Mouse (Mus musculus) lung, adult 18-20 months (tissue): Measurements from ENCODE around the gene Slc35e4.
A peak's percentile ranks its signal among the peaks of the same experiment; 100 is the strongest.
"Not testable (repeated sequence)": the region's sequence is repeated elsewhere in the genome, so short reads cannot be mapped to it uniquely, and the experiment has no call there.

Experiments used
- DNase-seq, 2 experiments: peaks; one replicate each; pipeline ENCODE4 v3.0.0; 2022; ENCODE audit warnings: mixed read lengths in 2 of 2

The Slc35e4 gene

DNA sequence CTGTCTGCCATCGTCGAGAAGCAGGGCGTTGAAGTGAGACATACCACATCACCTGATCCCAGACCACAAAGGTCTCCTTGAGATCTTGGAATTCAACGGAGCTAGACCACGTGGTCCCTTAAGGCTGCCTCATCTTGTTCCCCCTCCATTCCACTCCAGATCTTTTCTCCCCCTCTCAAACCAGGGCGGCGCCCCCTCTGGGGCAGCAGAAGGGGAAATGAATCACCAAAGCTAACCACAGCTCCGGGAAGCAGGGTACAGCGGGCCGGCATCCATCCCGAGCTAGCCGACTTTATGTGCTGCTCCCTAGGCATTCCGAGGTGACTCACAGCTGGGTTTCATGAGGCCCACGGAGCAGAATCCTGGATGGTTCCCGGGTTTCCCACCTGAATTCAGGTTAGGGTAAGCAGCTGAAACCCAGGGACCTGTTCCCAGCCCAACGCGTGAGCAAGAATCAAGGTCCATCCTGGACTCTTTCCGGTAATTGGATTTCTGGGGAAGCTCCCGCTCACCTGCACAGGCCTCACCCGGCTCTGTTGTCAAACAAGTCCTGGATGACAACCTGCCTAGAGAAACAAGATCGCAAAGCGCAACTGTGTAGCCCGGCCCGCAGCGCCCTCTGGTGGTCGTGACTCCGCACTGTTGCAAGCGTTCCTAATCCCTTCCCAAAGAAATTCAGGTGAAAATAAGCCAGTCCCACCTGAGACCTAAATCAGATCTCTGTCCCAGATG lies at the start of gene Slc35e4:
TSS of gene Slc35e4 (minus strand) at position 556 of the 732 bp plus-strand sequence.
- DNase-seq: peak; percentile 80 to 86

DNA sequence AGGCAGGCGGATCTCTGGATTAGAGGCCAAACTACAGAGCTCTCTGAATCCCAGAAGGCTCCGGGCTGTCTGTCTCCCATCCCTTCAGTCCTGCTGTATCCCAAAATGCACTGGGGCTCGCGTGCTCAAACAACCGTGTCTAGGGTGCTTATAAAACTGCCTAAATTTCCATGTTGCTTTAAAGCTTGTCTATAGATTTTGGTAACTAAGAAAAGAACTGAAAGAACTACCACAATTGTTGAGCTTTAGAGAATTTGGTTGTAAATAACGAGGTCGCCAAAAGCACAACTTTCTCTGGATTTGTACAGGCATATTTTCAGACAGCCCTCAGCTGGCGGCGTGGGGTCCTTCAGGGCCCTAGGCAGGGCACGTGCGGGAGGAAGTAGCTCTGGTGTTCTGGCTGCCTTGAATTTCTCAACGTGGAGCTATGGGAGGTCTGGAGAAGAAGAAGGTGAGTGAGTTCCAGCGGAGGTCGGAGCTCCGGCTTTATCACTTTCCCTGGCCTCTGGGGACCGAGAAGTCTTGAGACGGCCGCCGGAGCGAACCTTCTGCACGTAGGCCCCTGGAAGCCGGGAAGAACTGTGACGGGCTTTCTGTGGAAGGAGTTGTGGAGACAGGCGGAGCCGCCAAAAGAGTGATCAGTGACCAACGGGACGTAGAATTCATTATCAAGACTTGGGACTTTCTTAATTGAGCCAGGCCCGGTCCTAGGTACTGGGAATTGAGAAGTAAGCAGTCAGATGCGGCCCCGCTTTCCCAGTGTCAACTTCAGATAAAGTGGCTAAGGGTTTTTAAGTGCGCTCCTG lies 49.3 kb upstream of the Slc35e4 start, which contains the start of gene Pes1:
TSS of gene Pes1 (plus strand) at position 366 of the 806 bp plus-strand sequence.
- peak; percentile 78 to 82 for DNase-seq

DNA sequence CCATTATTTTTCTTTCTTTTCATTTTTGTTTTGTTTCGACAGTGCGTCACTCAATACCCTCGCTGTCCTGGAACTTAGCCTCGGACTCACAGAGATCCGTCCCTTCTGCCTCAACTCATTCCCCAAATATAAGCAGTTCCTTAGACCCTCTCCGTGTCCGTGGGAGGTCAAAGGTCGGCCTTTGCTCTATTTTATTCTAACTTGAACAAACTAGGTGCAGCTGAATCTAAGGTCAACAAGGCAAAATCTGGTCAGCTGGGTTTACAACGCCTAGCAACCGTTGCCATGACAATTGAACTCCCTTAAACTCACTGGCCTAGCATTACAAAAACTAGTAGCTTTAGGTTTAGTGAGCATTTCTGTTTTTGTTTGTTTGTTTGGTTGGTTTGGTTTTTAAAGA lies 48.7 kb upstream of the Slc35e4 start:
- DNase-seq: peak in 1 of 2 experiments; percentile 17

DNA sequence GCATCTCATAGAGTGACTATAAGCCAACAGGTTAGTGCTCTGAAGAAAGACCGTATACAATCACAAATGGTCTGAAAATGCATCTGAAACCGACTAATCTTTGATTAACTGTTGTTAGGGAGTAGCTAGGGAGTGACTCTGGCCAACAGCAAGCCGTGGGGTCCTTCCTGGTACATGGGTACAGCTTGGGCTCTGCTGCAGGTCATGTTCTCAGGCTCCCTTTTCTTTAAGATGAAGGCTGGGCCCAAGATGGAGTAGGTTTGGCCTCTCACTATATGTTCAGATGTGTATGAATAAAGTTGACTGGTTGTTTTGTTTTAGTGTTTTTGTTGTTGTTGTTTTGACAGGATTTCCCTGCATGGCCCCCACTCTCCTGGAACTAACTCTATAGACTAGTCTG lies 47.3 kb upstream of the Slc35e4 start:
- no peak for DNase-seq

DNA sequence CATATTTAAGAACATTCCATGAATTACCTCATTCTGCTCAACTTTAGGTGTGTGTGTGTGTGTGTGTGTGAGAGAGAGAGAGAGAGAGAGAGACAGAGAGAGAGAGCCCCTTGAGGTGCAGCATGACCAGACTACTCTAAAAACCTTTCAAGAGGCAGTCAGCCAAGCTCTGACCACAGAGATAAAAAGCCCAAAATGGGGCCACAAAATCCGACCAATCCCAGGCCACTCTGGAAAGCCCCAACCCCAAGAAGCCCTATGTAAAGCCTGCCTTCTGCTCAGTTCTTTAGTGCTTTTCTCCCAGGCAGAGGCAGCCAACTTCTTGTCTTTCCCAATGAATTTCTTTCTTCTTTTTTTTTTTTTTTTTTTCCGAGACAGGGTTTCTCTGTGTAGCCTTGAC lies 46.4 kb upstream of the Slc35e4 start:
- no peak for DNase-seq

DNA sequence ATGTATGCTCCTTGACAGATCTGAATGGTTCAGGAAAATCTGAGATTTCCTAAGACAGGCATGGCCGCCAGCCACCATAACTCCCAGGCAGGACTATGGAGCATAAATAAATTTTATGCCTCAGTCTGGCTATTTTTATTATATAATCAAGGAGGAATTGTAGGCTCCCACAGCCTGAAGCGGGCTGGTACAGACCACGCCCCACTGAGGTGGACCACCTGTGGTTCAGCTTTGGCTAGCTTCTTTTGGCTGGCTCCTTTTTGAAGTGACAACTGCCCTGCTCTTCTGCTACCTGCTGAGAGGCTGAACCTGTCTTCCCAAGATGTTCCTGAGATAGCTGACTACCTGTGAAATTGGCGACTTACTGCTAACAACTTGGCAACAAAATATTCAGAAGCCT lies 40.9 kb upstream of the Slc35e4 start:
- DNase-seq: not testable (repeated sequence)

DNA sequence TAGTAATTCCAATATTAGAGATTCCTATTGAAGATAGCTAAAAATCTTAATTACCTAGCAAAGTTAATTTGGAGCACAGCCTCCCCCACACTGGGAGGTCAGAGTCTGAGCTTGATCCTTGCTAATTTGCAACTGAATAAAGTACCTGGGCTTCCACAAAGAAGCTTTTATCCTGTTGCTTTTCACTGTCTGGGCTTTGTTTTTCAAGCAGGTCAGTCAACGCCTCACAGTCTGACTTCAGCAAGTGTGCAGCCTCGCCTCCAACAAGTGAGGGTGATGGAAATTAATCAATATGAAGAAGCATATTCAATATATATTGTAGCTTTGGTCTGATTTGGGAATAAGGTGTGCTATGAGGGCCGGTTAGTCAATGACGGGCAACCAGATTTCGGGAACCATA lies 40.4 kb upstream of the Slc35e4 start:
- DNase-seq: not testable (repeated sequence)

DNA sequence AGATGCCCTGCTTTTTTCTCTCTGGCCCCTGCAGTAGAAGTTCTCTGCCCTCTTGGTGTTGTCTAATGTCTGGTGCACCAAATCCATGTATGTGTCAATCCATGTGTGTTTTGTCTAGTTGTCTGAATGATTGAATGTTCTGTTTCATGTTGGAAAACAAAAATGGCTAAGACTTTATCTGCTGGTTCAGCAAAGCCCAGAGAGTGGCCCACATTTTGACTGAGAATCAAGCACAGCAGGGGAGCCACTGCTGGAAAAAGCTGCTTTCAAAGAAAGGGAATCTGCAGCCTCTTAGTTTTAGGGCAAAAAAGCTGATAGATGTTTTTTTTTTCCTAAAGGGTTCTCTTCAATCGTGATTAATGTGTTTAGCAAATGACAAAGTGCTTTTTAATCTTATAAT lies 31.9 kb upstream of the Slc35e4 start:
- no peak for DNase-seq

DNA sequence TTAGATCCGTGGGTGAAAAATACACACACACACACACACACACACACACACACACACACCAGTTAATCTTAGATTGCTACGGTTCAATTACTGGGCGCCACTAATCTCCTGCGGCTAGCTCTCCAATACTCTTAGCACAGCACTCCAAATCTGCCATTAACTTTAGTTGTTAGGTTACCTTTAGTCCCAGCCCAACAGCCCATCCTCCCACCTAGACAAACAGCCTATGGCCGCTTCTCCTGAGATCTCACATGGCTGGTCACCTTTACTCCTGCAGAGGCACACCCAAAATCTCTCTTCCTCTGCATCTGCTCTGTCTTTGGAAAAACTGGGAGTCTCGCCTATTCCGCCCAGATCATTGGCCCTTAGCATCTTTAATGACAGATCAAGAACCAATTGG lies 26.9 kb upstream of the Slc35e4 start:
- DNase-seq: no peak

DNA sequence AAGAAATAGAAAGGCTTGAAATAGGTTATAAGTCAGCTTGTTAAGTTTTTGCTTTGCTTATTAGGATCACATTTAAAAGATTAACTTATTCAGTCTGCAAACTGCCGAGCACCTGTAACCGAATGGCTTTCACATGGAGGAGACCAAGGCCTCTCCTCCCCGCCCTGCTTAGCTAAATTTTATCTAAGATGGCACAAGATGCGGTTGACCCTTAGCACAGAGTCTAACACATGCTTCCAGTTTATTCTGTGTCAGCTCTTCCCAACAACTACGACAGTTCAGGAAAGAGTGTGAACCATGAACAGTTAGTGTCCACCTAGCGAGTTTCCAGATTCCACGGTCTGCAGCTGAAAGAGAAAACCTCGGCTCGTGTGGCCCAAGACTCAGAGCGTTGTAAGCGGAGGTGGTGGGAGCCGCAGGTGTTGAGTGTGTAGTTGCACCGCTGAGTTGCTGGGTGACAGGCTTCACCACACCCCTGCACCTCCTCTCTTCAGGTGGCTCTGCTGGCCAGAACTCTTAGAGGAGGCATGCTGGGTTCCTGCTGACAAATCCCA lies 22.9 kb upstream of the Slc35e4 start:
- no peak for DNase-seq

DNA sequence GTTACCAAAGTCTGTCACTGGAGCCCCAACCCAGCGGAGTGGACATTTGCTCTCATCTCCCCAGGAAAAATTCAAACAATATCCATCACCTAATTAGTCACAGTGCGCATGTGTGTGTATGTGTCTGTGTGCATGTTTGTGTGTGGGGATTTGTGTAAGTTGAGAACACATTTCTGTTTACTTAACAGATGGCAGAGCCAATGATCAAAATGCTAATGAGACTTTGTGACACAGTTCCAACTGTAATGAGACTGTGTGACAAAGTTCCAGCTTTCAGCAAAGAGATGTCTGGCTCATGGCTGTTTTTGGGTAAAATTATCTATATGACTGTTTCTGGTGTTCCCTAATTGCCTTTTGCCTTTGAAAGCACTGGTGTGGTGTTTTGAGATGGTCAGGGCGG lies 21.9 kb upstream of the Slc35e4 start:
- DNase-seq: no peak

DNA sequence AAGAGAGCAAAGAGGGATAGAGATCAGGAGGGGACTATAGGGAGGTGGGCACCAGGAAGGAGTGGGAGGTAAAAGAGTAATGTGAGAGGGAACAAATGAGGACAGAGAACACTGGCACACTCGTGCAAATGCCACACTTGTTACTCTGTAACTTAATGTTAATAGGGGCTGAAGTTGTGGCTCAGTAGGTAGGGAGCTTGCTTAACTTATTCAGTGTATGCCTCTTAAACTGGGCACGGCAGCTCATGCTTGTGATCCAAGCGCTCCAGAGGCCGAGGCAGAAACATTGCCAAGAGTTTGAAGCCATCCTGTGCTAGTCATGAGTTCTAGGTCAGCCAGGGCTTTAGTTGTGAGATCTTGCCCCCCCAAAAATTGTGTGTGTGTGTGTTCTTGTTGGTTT lies 20.7 kb upstream of the Slc35e4 start:
- DNase-seq: no peak

DNA sequence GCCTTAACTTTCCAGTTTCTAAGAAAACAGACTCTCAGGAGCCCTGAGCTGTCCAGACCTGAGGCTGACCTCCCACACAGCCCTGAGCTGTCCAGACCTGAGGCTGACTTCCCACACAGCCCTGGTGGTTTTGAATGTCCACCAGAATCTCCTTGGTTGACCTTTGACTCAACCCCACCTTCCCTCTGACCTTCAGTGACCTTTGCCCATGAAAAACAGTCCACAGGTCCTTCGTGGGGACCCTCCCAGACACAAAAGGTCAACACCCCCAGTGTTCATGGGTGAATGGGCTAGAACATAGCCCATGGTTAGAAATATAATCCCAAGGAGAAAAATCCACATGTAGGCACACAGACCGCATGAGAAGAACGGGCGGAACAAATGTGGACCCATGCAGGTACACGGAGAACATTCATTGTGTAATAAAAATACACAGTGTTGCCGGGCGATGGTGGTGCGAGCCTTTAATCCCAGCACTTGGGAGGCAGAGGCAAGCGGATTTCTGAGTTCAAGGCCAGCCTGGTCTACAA lies 19.4 kb upstream of the Slc35e4 start:
- no peak for DNase-seq

DNA sequence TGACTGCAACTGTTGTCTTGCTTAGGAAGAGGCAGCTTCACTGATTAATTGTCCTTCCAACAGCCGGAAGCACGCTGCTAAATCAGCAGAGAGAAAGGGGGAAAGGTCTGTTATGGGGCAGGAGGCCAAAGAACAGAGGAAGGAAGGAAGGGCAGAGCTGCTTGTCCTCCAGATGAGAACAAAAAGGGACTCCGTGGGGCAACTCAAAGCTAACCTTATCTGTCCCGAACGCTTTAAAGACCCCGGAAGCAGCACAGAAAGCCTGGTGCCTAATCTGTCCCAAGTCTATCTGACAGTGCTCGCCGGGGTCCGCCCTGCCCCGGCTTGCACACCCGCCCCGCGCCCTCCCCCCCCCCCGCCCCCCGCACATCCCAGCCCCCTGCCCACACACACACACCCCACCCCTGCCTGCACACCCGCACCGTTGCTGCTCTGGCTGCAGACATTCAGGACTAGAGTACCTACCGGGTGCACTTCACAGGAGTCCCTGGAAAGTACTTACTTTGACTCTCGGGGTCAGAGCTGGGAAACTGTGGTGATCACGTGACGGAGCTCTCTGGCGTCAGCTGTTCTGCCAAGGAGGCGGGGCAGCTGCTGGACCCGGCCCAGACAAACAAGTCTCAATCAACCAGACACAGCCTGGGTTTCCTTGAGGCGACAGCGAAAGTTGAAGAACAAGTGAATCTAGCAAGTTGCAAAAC lies 17.2 kb upstream of the Slc35e4 start, which contains the start of gene Tcn2:
TSS of gene Tcn2 (minus strand) at position 649 of the 701 bp plus-strand sequence.
- peak; percentile 95 to 97 for DNase-seq

DNA sequence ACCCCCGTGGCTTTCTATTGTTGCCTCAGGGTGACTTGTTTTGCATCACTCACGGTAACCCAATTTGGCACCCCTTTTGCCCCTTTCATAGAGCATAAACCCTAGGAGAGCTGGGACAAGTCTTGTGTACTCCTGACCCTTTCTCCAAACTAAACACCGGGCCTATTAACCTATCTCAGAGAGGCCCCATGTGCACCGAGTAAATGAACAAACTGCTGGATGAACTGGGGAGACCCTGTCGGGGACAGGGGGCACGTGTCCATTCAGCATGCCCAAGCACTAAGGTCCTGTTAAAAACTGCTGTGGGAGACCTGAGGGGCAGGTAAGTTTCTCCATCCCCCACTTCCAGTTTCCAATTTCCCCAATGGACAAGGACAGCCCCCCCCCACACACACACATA lies 16.5 kb upstream of the Slc35e4 start:
- DNase-seq: no peak

DNA sequence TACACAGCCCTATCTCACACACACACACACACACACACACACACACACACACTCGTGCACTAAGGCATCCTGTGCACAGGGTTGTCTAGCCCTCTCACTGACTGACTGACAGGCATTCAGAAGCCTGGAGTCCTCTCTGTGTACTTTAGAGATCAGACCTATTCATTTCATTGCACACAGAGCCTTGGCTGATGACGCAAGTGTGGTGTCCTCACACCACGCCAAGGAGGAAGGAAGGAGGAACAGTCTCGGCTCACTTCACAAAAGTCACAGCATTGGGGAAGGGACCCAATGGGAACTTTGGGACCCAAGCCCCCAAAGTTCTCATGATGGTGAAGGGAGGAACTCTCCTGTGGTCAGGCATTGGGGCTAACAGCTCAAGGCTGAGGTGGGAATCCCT lies 15.6 kb upstream of the Slc35e4 start:
- peak; percentile 43 to 69 for DNase-seq

DNA sequence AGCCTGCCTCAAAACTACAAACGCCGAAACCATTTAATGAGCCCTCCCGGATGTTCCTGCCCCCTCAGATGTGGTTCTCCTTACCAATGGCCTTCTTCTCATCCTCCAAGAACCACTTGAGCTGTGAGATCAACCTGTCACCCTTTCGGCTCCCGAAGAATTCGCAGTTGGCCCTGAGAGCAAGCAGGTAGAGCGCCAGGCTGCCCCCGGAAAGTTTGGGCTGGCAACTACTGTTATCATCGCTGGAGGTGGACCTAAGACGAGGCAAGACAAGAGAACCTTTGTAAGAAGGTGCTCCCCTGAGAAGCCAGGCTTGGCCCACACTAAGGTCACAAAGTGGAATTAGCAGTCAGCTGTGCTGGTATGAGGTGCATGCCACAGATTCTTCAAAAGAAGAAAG lies 11.5 kb upstream of the Slc35e4 start:
- DNase-seq: no peak

DNA sequence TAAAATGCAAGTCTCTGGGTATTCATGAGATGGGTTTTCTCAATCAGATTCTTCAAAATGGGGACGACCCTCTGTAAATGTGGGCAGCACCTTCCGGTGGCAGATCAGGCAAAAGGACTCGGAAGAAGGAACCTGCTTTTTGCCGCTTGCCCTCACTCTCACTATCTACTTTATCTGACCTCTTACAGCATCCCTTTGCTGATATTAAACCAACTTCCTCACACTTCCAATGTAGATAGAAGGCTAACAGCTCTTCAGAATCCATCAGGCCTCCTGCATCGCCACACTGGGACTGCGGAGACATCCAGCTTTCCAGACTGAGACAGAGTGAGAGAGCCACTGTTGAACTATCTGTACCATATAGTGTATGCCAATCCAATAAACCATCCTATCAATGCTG lies 8.3 kb upstream of the Slc35e4 start:
- no peak for DNase-seq

DNA sequence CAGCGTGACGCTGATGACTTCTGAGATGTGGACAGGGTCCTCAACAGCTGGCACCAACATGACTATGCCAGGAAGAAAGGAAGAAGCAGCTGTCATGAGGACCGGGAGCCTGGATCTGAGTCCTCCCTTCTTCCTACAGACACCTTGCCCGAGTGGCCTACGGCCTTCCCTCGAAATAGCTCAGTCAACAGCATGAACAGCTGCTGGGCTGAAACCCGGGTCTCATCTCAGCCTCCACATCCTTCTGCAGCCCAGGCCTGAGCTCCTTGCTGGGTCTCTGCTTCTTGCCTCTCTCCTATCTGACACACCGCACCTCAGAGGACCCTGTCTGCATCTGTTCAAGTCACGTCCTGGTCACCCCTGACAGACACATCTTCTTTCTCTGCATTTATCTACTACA lies 7.7 kb upstream of the Slc35e4 start:
- DNase-seq: no peak

DNA sequence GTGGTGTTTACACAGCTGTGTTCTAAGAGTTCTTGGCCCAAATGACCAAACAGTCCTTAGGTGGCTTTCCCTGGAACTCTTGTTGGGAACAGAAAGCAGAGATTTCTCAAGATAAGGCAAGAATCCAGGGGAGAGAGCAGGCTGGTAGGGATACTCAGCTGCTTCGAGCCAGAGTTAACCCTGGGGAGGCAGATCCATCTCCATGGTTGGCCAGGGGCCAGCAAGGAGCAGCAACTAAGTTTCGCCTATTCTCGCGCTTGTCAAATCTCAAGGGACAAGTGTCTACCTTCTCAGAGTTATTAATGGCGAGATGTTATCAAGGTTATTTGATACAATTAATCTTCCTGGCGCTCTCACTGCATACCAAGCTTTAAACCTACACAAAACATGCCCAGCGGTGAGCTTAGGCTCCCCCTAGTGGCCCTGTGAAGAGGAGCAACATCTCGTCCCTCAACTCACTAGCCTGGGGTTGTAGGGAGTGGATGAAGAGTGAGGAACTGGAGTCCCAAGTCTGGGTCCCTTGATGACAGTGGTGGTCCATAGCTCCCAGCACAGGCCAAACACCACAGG lies 6.9 kb upstream of the Slc35e4 start:
- peak; percentile 40 to 69 for DNase-seq

DNA sequence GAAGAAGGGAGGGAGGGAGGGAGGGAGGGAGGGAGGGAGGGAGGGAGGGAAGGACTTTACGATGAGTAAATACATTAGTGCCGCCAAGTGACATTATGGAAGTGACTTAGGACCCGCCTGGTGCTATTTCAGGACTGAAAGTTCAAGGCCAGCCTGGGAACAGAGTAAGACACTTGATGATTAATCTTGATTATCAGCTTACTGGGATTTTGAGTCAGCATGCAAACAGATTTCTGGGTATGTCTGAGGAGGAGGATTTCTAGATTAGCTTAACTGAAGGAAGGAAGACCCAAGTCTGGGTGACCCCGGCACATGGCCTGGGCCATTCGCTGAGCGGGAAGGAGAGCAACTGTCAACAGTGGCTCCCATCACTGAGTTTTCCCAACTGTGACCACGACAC lies 6.0 kb upstream of the Slc35e4 start:
- no peak for DNase-seq

DNA sequence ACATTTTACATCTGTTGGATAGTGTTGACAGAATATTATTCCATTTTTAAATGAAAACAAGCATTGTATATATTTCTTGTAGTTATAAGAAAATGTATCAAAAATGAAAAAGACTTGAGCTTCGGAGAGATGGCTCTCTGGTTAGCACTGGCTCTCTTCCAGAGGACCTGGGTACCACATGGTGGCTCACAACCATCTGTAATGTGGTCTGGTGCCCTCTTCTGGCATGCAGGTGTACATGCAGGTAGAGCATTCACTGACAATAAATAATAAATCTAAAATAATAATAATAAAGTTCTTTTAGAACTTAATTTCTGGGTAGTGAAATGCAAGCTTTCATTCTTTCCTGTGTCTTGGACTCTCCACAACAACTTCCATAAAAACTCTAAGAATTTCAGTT lies 4.3 kb upstream of the Slc35e4 start:
- peak in 1 of 2 experiments; percentile 39 for DNase-seq
